Mouse (Mus musculus) thymus, postnatal 0 days (tissue): ENCODE results near the gene Glyatl3. TPM values are rescaled to one million over a fixed set of nuclear protein-coding genes. Genes with fewer than 3 reads are reported as not detected.

ENCODE experiments used
- DNase-seq: peaks from one replicate; pipeline ENCODE4 v3.0.0-alpha.2; 2015; ENCODE audit warnings: low spot score
- polyA plus RNA-seq: library from polyadenylated mRNA; unstranded; fragments of >200 nt; fragmentation: Nextera tagmentation; extraction: Ambion mirVana; gene quantifications from 2 replicates; pipeline ENCODE4 v1.2.1, GENCODE M21; 2015

Gene Glyatl3
- polyA plus RNA-seq, 1 experiment from 2014 or later = not detected

DNA sequence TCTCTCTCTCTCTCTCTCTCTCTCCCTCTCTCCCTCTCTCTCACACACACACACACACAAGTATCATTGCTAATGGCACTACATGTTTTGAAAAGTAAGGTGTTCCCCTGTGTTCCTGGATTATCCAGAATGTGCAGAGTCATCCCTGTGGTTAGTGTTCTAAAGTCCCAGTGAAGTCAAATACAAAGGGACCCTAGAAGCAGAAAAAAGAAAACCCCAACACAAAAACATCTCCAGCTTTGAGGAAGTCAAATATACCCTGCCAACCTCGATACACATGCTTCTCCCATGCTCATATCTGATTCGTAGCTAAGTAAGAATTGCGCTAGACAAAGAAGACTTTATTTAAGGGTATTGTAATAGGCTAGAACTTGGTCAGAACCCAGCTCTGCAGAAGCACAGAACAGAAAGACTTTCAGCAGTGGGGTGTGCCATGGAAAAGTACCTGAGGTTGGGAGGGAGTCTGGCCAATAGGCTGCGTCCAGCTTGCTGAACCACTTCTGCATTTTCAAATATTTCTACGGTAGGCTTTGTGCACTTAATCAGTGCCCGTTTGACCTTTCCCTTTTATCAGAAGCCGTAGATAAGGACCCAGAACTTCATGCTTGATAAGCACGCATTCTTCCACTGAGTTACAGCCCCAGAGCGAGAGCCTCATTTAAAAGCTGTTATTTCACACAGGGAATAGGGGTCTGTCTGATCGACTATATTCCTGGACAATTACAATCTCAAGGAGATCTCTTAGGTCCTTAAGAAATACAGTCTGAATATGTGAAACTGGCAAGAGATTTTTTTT lies 45.0 kb downstream of the Glyatl3 start:
- DNase-seq = no peak

DNA sequence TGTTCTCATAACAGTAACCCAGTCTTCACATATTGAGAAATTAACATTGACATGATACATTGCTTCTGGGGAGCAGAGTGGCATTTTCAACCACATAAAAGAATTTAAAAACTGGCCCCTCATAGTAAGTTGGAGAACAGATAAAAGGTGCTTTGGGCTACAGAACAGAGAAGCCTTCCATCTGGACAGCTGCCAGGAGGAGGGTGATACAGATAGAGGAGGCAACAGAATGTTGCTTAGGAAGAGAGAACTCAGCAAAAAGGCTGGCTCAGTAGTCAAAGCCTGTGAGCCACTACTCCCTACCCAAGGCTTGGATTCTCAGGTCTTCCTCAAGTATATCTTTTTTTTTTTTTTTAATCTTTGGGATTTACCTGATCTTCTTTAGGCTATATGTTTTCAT lies 59.1 kb downstream of the Glyatl3 start:
- DNase-seq = no peak

Other genes starting within 250 kb of the Glyatl3 start
- not detected in 2 replicates for gene Esp1, start 187.2 kb downstream of the Glyatl3 start, polyA plus RNA-seq
- not detected in 2 replicates for gene Crisp2, start 107.3 kb downstream of the Glyatl3 start, polyA plus RNA-seq
- 0.09 and 0.13 TPM in 2 replicates for gene Rhag, start 103.2 kb downstream of the Glyatl3 start, polyA plus RNA-seq
- 0.59 and 0.67 TPM in 2 replicates for gene 9130008F23Rik, start 33.8 kb downstream of the Glyatl3 start, polyA plus RNA-seq
- 23.8 and 25.2 TPM in 2 replicates for gene Mut, start 20.3 kb upstream of the Glyatl3 start, polyA plus RNA-seq
- 36.7 and 38.2 TPM in 2 replicates for gene Cenpq, start 20.7 kb upstream of the Glyatl3 start, polyA plus RNA-seq